Mouse (Mus musculus) heart, embryonic 14.5 days (tissue): Measurements from ENCODE around the gene Mfrp. TPM values are rescaled to one million over a fixed set of nuclear protein-coding genes. Genes with fewer than 3 reads are reported as not detected.

ENCODE experiments used
- ATAC-seq: fragments of 200-750 bp; cut with Nextera tagmentation; 2 replicates; pipeline ENCODE4 v1.8.0; 2017; ENCODE audit warnings: low read depth, moderate TSS enrichment; ENCODE audit not compliant: insufficient number of reproducible peaks, insufficient read depth, low FRiP score
- H3K27ac ChIP-seq, 2 experiments: fragments of 200-500 bp in 1 of 2; fragments of 300-500 bp in 1 of 2; sonication (generic) in 1 of 2; replicated peaks in 1 of 2; 2 replicates each; pipeline ENCODE4 v1.5.1; 2012 to 2014; ENCODE audit warnings: low read depth in 2 of 2, low read length in 2 of 2, control low read depth in 1 of 2, mild to moderate bottlenecking in 1 of 2, mixed read lengths in 1 of 2; ENCODE audit not compliant: control insufficient read depth in 1 of 2, insufficient read depth in 1 of 2
- H3K27me3 ChIP-seq: fragments of 300-500 bp; sonication (generic); 2 replicates; pipeline ENCODE4 v1.6.1; 2014; ENCODE audit warnings: mild to moderate bottlenecking, low read length, control low read depth; ENCODE audit not compliant: control insufficient read depth, insufficient read depth
- H3K36me3 ChIP-seq: fragments of 300-500 bp; sonication (generic); 2 replicates; pipeline ENCODE4 v1.6.1; 2014; ENCODE audit warnings: mild to moderate bottlenecking, control low read depth, low read length, mixed read lengths; ENCODE audit not compliant: control insufficient read depth, insufficient read depth
- H3K4me1 ChIP-seq, 2 experiments: fragments of 200-500 bp in 1 of 2; fragments of 300-500 bp in 1 of 2; sonication (generic) in 1 of 2; 2 replicates each; pipeline ENCODE4 v1.6.1; 2012 to 2014; ENCODE audit warnings: low read length in 2 of 2, control low read depth in 1 of 2, mixed read lengths in 1 of 2; ENCODE audit not compliant: control insufficient read depth in 2 of 2, insufficient read depth in 2 of 2
- H3K4me2 ChIP-seq: fragments of 300-500 bp; sonication (generic); 2 replicates; pipeline ENCODE4 v1.6.1; 2014; ENCODE audit warnings: mild to moderate bottlenecking, low read length
- H3K4me3 ChIP-seq, 2 experiments: fragments of 200-500 bp in 1 of 2; fragments of 300-500 bp in 1 of 2; sonication (generic) in 1 of 2; 2 replicates each; pipeline ENCODE4 v1.5.1; 2012 to 2014; ENCODE audit warnings: low read length in 2 of 2, mild to moderate bottlenecking in 2 of 2, control low read depth in 1 of 2, low read depth in 1 of 2, moderate library complexity in 1 of 2; ENCODE audit not compliant: control insufficient read depth in 1 of 2, insufficient read depth in 1 of 2
- H3K9ac ChIP-seq: fragments of 300-500 bp; sonication (generic); 2 replicates; pipeline ENCODE4 v1.6.1; 2014; ENCODE audit warnings: mild to moderate bottlenecking, low read length
- H3K9me3 ChIP-seq: fragments of 300-500 bp; sonication (generic); 2 replicates; pipeline ENCODE4 v1.6.1; 2016; ENCODE audit warnings: low read length, control low read depth; ENCODE audit not compliant: control insufficient read depth
- WGBS: fragments of 180-500 bp; shearing (Covaris S2); extraction: QIAGEN DNeasy Blood & Tissue Kit; methylation state at CpG from one replicate; pipeline ENCODE4 v1.1.7; 2014; 5-methylcytosine and 5-hydroxymethylcytosine counted together
- polyA plus RNA-seq: library from polyadenylated mRNA; unstranded; fragments of >200 nt; fragmentation: Nextera tagmentation; extraction: Ambion mirVana; gene quantifications from 2 replicates; pipeline ENCODE4 v1.2.1, GENCODE M21; 2014

Mfrp gene
- polyA plus RNA-seq, 1 experiment from 2014 or later: not detected

GRCm38 (mm10) chr9:44067960-44068330 is 33.6 kb upstream of the Mfrp start:
- peak overlapping the region; percentile 5; the same call in 1 of the 2 replicates for H3K9ac ChIP-seq
- no peaks in the 10 kb centered on the region for H3K36me3 ChIP-seq
- peaks cover 35 to 45% of the 10 kb centered on the region in 2 experiments for H3K4me1 ChIP-seq
- no peak for ATAC-seq
- H3K27me3 ChIP-seq: no peaks in the 10 kb centered on the region
- 47% methylated on average over 6 of the region's 6 CpGs for WGBS
- H3K9me3 ChIP-seq: no peaks in the 10 kb centered on the region
- H3K27ac ChIP-seq: peak overlapping the region in 1 of 2 experiments; percentile 47; a peak in 2 of 4 replicates
- peak overlapping the region; percentile 93 for H3K4me2 ChIP-seq
- peak overlapping the region; percentile 19 to 54 for H3K4me3 ChIP-seq

GRCm38 (mm10) chr9:44069252-44069651 is 32.3 kb upstream of the Mfrp start:
- ATAC-seq: no peak
- Histone ChIP-seq H3K27ac (peak overlapping the region; percentile 95 to 97), H3K4me1 (peaks cover 38 to 53% of the 10 kb centered on the region in 2 experiments), H3K36me3 (no peaks in the 10 kb centered on the region), H3K9ac (peak overlapping the region; percentile 81), H3K27me3 (no peaks in the 10 kb centered on the region), H3K4me3 (peak overlapping the region; percentile 47 to 65), H3K9me3 (no peaks in the 10 kb centered on the region), H3K4me2 (peak overlapping the region; percentile 77)
- WGBS: 4% methylated on average over 7 of the region's 7 CpGs

GRCm38 (mm10) chr9:44070113-44070843 is 31.3 kb upstream of the Mfrp start:
- no peaks in the 10 kb centered on the region for H3K27me3 ChIP-seq
- peak overlapping the region; percentile 95 to 97 for H3K27ac ChIP-seq
- peaks cover 38 to 53% of the 10 kb centered on the region in 2 experiments for H3K4me1 ChIP-seq
- ATAC-seq: no peak
- H3K36me3 ChIP-seq: no peaks in the 10 kb centered on the region
- WGBS: 32% methylated on average over 14 of the region's 14 CpGs
- no peaks in the 10 kb centered on the region for H3K9me3 ChIP-seq
- H3K4me2 ChIP-seq: peak overlapping the region; percentile 77
- peak overlapping the region; percentile 47 to 65 for H3K4me3 ChIP-seq
- peak overlapping the region; percentile 81 for H3K9ac ChIP-seq

GRCm38 (mm10) chr9:44070844-44071231 is 30.7 kb upstream of the Mfrp start:
- H3K9me3 ChIP-seq: no peaks in the 10 kb centered on the region
- no peaks in the 10 kb centered on the region for H3K27me3 ChIP-seq
- H3K27ac ChIP-seq: peak overlapping the region in 1 of 2 experiments; percentile 50; a peak in 2 of 4 replicates
- H3K36me3 ChIP-seq: peaks cover 5% of the 10 kb centered on the region
- 23% methylated on average over 8 of the region's 8 CpGs for WGBS
- H3K4me1 ChIP-seq: peaks cover 38 to 57% of the 10 kb centered on the region in 2 experiments
- H3K4me3 ChIP-seq: peak overlapping the region; percentile 47 to 65
- no peak for ATAC-seq
- peak overlapping the region; percentile 77 for H3K4me2 ChIP-seq
- H3K9ac ChIP-seq: peak overlapping the region; percentile 81

GRCm38 (mm10) chr9:44071914-44072598 is 29.5 kb upstream of the Mfrp start:
- H3K4me2 ChIP-seq: peak overlapping the region; percentile 77
- H3K27ac ChIP-seq: peak overlapping the region; percentile 1 to 61; a peak in 3 of 4 replicates
- peaks cover 48 to 69% of the 10 kb centered on the region in 2 experiments for H3K4me1 ChIP-seq
- H3K4me3 ChIP-seq: peak overlapping the region in 1 of 2 experiments; percentile 4; a peak in 1 of 4 replicates
- 24% methylated on average over 11 of the region's 11 CpGs for WGBS
- peak overlapping the region; percentile 53 for H3K9ac ChIP-seq
- H3K9me3 ChIP-seq: no peaks in the 10 kb centered on the region
- H3K27me3 ChIP-seq: no peaks in the 10 kb centered on the region
- ATAC-seq: no peak
- H3K36me3 ChIP-seq: peaks cover 11% of the 10 kb centered on the region

- peak overlapping the region; percentile 53 for H3K9ac ChIP-seq
- no peaks in the 10 kb centered on the region for H3K9me3 ChIP-seq
- no peak overlapping the region for H3K4me3 ChIP-seq
- no peak for ATAC-seq
- H3K27ac ChIP-seq: peak overlapping the region in 1 of 2 experiments; percentile 61; a peak in 2 of 4 replicates
- peaks cover 16% of the 10 kb centered on the region for H3K36me3 ChIP-seq
- H3K4me1 ChIP-seq: peaks cover 52 to 74% of the 10 kb centered on the region in 2 experiments
- H3K4me2 ChIP-seq: peak overlapping the region; percentile 77
- 19% methylated on average over 4 of the region's 4 CpGs for WGBS
- no peaks in the 10 kb centered on the region for H3K27me3 ChIP-seq
Measured at GRCm38 (mm10) chr9:44072599-44072915, 29.0 kb upstream of the Mfrp start.

GRCm38 (mm10) chr9:44073115-44073514 is 28.4 kb upstream of the Mfrp start:
- Histone ChIP-seq H3K4me3 (no peak overlapping the region), H3K9ac (no peak overlapping the region; the same call in 1 of the 2 replicates), H3K36me3 (peaks cover 22% of the 10 kb centered on the region), H3K27me3 (no peaks in the 10 kb centered on the region), H3K27ac (no peak overlapping the region), H3K9me3 (no peaks in the 10 kb centered on the region), H3K4me1 (peaks cover 51 to 75% of the 10 kb centered on the region in 2 experiments), H3K4me2 (peak overlapping the region; percentile 77)
- no peak for ATAC-seq
- WGBS: 43% methylated on average over 5 of the region's 5 CpGs
